In genomic region chr17:26075246-26075645, GRCm38 (mm10) we compare ENCODE assay signal across 27 mouse cellular contexts. TPM values are rescaled to one million over a fixed set of nuclear protein-coding genes. Genes with fewer than 3 reads are reported as not detected.
DNase-seq lines count a peak whose midpoint lies in the region; ATAC-seq and TF ChIP-seq lines count a peak whose summit lies in the region.
"Had no signal": no experiment of that assay in that cellular context is flagged by ENCODE, and none has a peak within 500 bp of the region (broad histone marks: within the 10 kb centered on the region; RNA-seq: fewer than 3 reads in every experiment).

No protein-coding gene starts in this region.

- H3K4me1 ChIP-seq in testis, adult 2 months (ENCODE audit: control insufficient read depth, insufficient read depth, low read length): no peaks in the 10 kb centered on the region
- H3K4me1 ChIP-seq: limb, embryonic 13.5 days; liver, embryonic 12.5 days; midbrain, embryonic 12.5 days had no signal

- intact Hi-C loops in left cerebral cortex, postnatal 14 days (cut with DNase I): no loop called here
- intact Hi-C loops in left cerebral cortex, postnatal 36 days (cut with DNase I): no loop called here

- peak overlapping the region; percentile 81 for H3K4me3 ChIP-seq in testis, adult 2 months (ENCODE audit: control insufficient read depth, low read depth, low read length)
- H3K4me3 ChIP-seq: forebrain, embryonic 13.5 days; heart, embryonic 15.5 days; hindbrain, embryonic 13.5 days; limb, embryonic 13.5 days; liver, embryonic 12.5 days; midbrain, embryonic 12.5 days had no signal

- H3K36me3 ChIP-seq in testis, adult 2 months (ENCODE audit: control insufficient read depth, insufficient read depth, low read length): no peaks in the 10 kb centered on the region
- H3K36me3 ChIP-seq: G1E; heart, embryonic 15.5 days; hindbrain, embryonic 13.5 days; limb, embryonic 13.5 days; liver, embryonic 12.5 days; midbrain, embryonic 12.5 days had no signal

- no peak for TF ChIP-seq POLR2A in testis, adult 2 months (IDR thresholded peaks at IDR 0.05; ENCODE audit: control insufficient read depth, low read depth, low read length)

- H3K27me3 ChIP-seq in testis, adult 2 months (ENCODE audit: control insufficient read depth, insufficient read depth, low read length): no peaks in the 10 kb centered on the region
- H3K27me3 ChIP-seq: Patski had no signal

- no peak for TF ChIP-seq CTCF in testis, adult 2 months (IDR thresholded peaks at IDR 0.05; ENCODE audit: control insufficient read depth, insufficient read depth, insufficient replicate concordance, low read depth, low read length)

- no peak for ATAC-seq in cerebellum, adult (ENCODE audit: insufficient number of reproducible peaks, low FRiP score, low TSS enrichment)
- ATAC-seq: forebrain, embryonic 13.5 days; liver, embryonic 12.5 days; Patski had no signal

- peak overlapping the region; percentile 43; the same call in 1 of the 2 replicates for H3K27ac ChIP-seq in testis, adult 2 months (ENCODE audit: control insufficient read depth, insufficient read depth, low read depth, low read length)
- H3K27ac ChIP-seq: forebrain, embryonic 13.5 days; heart, embryonic 15.5 days; hindbrain, embryonic 13.5 days; limb, embryonic 13.5 days; liver, embryonic 12.5 days; midbrain, embryonic 12.5 days had no signal

- peak; percentile 59 for DNase-seq in left cerebral cortex, adult 11 months (ENCODE audit: low spot score)
- no peak for DNase-seq in left cerebral cortex, postnatal 14 days (ENCODE audit: low spot score in 2 of 2)
- DNase-seq in testis, postnatal 14 days (ENCODE audit: low spot score): no peak
- peak; percentile 74 to 81 for DNase-seq in left cerebral cortex, postnatal 36 days (ENCODE audit: low spot score in 2 of 2)
- no peak for DNase-seq in urinary bladder, adult 2 months (ENCODE audit: low spot score)
- DNase-seq: adrenal gland, adult 2 months; B cell, adult 2 months; cerebellum, adult 2 months; cerebellum, postnatal 36 days; heart, postnatal 36 days; kidney, adult 11 months; lung, adult 18-20 months; lung, postnatal 14 days; spleen, adult 18-20 months; thymus, adult 18-20 months; thymus, postnatal 4 days had no signal

RNA-seq across cellular contexts. Expression of gene Rab11fip3, which starts 5.9 kb away (rescaled TPM):
- total RNA-seq in left cerebral cortex, postnatal 14 days (2021): 10 to 100 TPM; 80.5 to 85.2 TPM
- polyA plus RNA-seq in testis, adult 2 months (2012; rRNA removed): 35.2 and 37.5 TPM in 2 replicates
- 100 to 1,000 TPM in 1 of 2 experiments, 10 to 100 TPM in 1; 98.8 to 117 TPM for total RNA-seq in left cerebral cortex, postnatal 36 days (2021)
- polyA plus RNA-seq in urinary bladder, adult 2 months (2012; rRNA removed): 21.2 and 28.6 TPM in 2 replicates

RNA-seq across cellular contexts. Expression of gene Decr2, which starts 14.9 kb away (rescaled TPM):
- 10 to 100 TPM; 24.3 to 26.3 TPM for total RNA-seq in left cerebral cortex, postnatal 14 days (2021)
- 9.8 and 12.0 TPM in 2 replicates for polyA plus RNA-seq in testis, adult 2 months (2012; rRNA removed)
- total RNA-seq in left cerebral cortex, postnatal 36 days (2021): 10 to 100 TPM; 27.3 to 32.1 TPM
- 81.4 and 105 TPM in 2 replicates for polyA plus RNA-seq in urinary bladder, adult 2 months (2012; rRNA removed)

RNA-seq across cellular contexts. Expression of gene Nme4, which starts 20.2 kb away (rescaled TPM):
- 1 to 10 TPM; 2.6 to 3.4 TPM for total RNA-seq in left cerebral cortex, postnatal 14 days (2021)
- polyA plus RNA-seq in testis, adult 2 months (2012; rRNA removed): 5.3 and 5.4 TPM in 2 replicates
- 1 to 10 TPM; 3.5 to 4.4 TPM for total RNA-seq in left cerebral cortex, postnatal 36 days (2021)
- 13.9 and 20.6 TPM in 2 replicates for polyA plus RNA-seq in urinary bladder, adult 2 months (2012; rRNA removed)
- total RNA-seq: monocyte, adult 5-6 weeks had no signal

RNA-seq across cellular contexts. Expression of gene Tmem8, which starts 37.9 kb away (rescaled TPM):
- 10 to 100 TPM in 1 of 2 experiments, 1 to 10 TPM in 1; 9.7 to 12.3 TPM for total RNA-seq in left cerebral cortex, postnatal 14 days (2021)
- polyA plus RNA-seq in testis, adult 2 months (2012; rRNA removed): 361 and 374 TPM in 2 replicates
- 10 to 100 TPM; 13.9 to 14.0 TPM for total RNA-seq in left cerebral cortex, postnatal 36 days (2021)
- polyA plus RNA-seq in urinary bladder, adult 2 months (2012; rRNA removed): 17.1 and 21.8 TPM in 2 replicates

RNA-seq across cellular contexts. Expression of gene Mrpl28, which starts 48.1 kb away (rescaled TPM):
- total RNA-seq in left cerebral cortex, postnatal 14 days (2021): 10 to 100 TPM; 70.1 to 70.5 TPM
- 30.4 and 36.5 TPM in 2 replicates for polyA plus RNA-seq in testis, adult 2 months (2012; rRNA removed)
- 10 to 100 TPM; 60.5 to 70.3 TPM for total RNA-seq in left cerebral cortex, postnatal 36 days (2021)
- polyA plus RNA-seq in urinary bladder, adult 2 months (2012; rRNA removed): 62.8 and 76.4 TPM in 2 replicates

Comparison
In these comparisons a context has a peak if more than half of its experiments do, and no peak if none do; other contexts are left out.
1. DNase-seq: peak in left cerebral cortex, adult 11 months (single experiment) and left cerebral cortex, postnatal 36 days (2 of 2); none in left cerebral cortex, postnatal 14 days (0 of 2), testis, postnatal 14 days (single experiment) and urinary bladder, adult 2 months (single experiment).